Mouse (Mus musculus): ENCODE data around the gene Ric1. TPM values are rescaled to one million over a fixed set of nuclear protein-coding genes. Genes with fewer than 3 reads are reported as not detected.
A peak's percentile ranks its signal among the peaks of the same experiment; 100 is the strongest.

Ric1 gene
- 31.0 and 39.2 TPM in 2 replicates for polyA plus RNA-seq (2011; ENCODE audit: insufficient read length, low read depth, missing spikeins)

GRCm38 (mm10) chr19:29521637-29522435 is at the start of gene Ric1:
TSS of gene Ric1 (plus strand) at chr19:29522282.
- Histone ChIP-seq H3K4me3 (ENCODE audit: insufficient read depth, low read length) (peak within 1 kb of the TSS; percentile 93), H3K27ac (ENCODE audit: insufficient read depth, low read length) (peak within 1 kb of the TSS; percentile 76), H3K4me1 (ENCODE audit: control insufficient read depth, insufficient read depth, low read length) (no peaks in the 10 kb centered on the region; the same call in 1 of the 2 replicates)
- no peak for TF ChIP-seq CTCF (IDR thresholded peaks at IDR 0.05; ENCODE audit: borderline replicate concordance, insufficient read depth, low read length)
- peak; percentile 93 for TF ChIP-seq POLR2A (IDR thresholded peaks at IDR 0.05; ENCODE audit: low read depth, low read length)

DNA sequence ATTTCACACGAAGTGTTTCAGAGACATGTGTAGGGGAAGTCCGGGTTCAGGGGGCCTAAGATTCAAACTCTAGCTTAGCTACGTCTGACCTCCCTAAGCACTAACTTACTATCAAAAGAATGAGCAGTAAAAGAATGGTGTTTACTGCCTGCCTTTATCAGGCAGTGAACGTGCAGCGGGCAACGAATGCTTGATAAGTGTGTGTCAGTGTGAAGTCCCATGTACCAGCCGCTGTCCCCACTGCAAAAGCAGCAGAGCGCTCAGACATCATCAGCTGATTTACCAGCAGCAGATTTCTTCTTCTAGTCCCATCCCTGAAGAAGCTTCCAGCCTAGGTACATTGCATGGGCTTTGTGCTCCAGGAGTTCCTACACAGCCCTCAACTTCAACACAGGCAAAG is 49.7 kb upstream of the Ric1 start:
- TF ChIP-seq POLR2A (IDR thresholded peaks at IDR 0.05; ENCODE audit: low read depth, low read length) (no peak), CTCF (IDR thresholded peaks at IDR 0.05; ENCODE audit: borderline replicate concordance, insufficient read depth, low read length) (no peak)
- Histone ChIP-seq H3K4me1 (ENCODE audit: control insufficient read depth, insufficient read depth, low read length) (peaks cover 7% of the 10 kb centered on the region), H3K27ac (ENCODE audit: insufficient read depth, low read length) (no peak overlapping the region), H3K4me3 (ENCODE audit: insufficient read depth, low read length) (no peak overlapping the region)

DNA sequence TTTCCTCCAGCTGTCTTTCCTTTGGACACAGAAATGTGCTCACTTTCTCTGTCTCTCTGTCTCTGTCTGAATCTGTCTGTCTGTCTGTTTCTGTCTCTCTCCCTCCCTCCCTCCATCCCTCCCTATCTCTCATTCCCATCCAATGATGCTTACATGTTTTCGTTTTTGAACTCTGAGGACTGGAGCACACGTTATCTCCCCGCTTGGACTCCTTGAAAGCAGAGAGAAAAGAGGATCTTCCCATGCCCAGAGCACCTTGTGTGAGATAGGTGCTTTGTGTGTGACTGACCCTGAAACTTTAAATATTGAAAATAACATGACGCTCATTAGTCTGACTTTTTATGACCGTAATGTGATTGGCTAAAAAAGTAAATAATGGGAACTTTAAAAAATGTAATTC is 49.1 kb upstream of the Ric1 start:
- Histone ChIP-seq H3K4me1 (ENCODE audit: control insufficient read depth, insufficient read depth, low read length) (peaks cover 7% of the 10 kb centered on the region), H3K27ac (ENCODE audit: insufficient read depth, low read length) (no peak overlapping the region), H3K4me3 (ENCODE audit: insufficient read depth, low read length) (no peak overlapping the region)
- no peak for TF ChIP-seq CTCF (IDR thresholded peaks at IDR 0.05; ENCODE audit: borderline replicate concordance, insufficient read depth, low read length)
- no peak for TF ChIP-seq POLR2A (IDR thresholded peaks at IDR 0.05; ENCODE audit: low read depth, low read length)

GRCm38 (mm10) chr19:29474803-29475202 is 47.3 kb upstream of the Ric1 start:
- H3K4me3 ChIP-seq (ENCODE audit: insufficient read depth, low read length) = no peak overlapping the region
- H3K4me1 ChIP-seq (ENCODE audit: control insufficient read depth, insufficient read depth, low read length) = peaks cover 7% of the 10 kb centered on the region
- no peak overlapping the region for H3K27ac ChIP-seq (ENCODE audit: insufficient read depth, low read length)
- TF ChIP-seq POLR2A (IDR thresholded peaks at IDR 0.05; ENCODE audit: low read depth, low read length) (no peak), CTCF (IDR thresholded peaks at IDR 0.05; ENCODE audit: borderline replicate concordance, insufficient read depth, low read length) (no peak)

- Histone ChIP-seq H3K4me1 (ENCODE audit: control insufficient read depth, insufficient read depth, low read length) (peaks cover 7% of the 10 kb centered on the region), H3K27ac (ENCODE audit: insufficient read depth, low read length) (no peak overlapping the region), H3K4me3 (ENCODE audit: insufficient read depth, low read length) (no peak overlapping the region)
- no peak for TF ChIP-seq POLR2A (IDR thresholded peaks at IDR 0.05; ENCODE audit: low read depth, low read length)
- TF ChIP-seq CTCF (IDR thresholded peaks at IDR 0.05; ENCODE audit: borderline replicate concordance, insufficient read depth, low read length) = no peak
These were observed 46.9 kb upstream of the Ric1 start for GRCm38 (mm10) chr19:29475210-29475620.

DNA sequence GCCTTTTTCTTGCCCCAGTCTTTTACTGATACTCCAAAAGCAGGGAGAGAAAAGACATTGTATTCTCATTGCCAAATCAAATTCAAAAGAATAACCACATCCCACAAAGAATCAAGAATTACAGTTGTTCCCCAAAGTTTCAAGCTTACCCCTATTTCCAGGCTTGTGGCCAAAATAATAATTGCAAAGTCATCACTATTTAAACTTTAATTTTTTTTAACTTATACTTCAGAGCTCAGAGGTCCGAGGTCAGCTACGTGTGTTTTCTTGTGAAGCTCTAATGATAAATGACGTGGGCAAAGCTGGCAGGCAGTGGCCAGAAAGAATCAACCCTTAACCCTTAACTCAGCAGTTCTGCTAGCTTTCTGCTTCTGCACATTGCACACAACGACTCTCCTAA is 43.5 kb upstream of the Ric1 start:
- no peak overlapping the region for H3K4me3 ChIP-seq (ENCODE audit: insufficient read depth, low read length)
- no peaks in the 10 kb centered on the region for H3K4me1 ChIP-seq (ENCODE audit: control insufficient read depth, insufficient read depth, low read length)
- no peak overlapping the region for H3K27ac ChIP-seq (ENCODE audit: insufficient read depth, low read length)
- TF ChIP-seq CTCF (IDR thresholded peaks at IDR 0.05; ENCODE audit: borderline replicate concordance, insufficient read depth, low read length) = no peak
- TF ChIP-seq POLR2A (IDR thresholded peaks at IDR 0.05; ENCODE audit: low read depth, low read length) = no peak

- Histone ChIP-seq H3K27ac (ENCODE audit: insufficient read depth, low read length) (no peak overlapping the region), H3K4me1 (ENCODE audit: control insufficient read depth, insufficient read depth, low read length) (no peaks in the 10 kb centered on the region), H3K4me3 (ENCODE audit: insufficient read depth, low read length) (no peak overlapping the region)
- TF ChIP-seq POLR2A (IDR thresholded peaks at IDR 0.05; ENCODE audit: low read depth, low read length) (no peak), CTCF (IDR thresholded peaks at IDR 0.05; ENCODE audit: borderline replicate concordance, insufficient read depth, low read length) (no peak)
These were observed 40.5 kb upstream of the Ric1 start for GRCm38 (mm10) chr19:29481578-29481977.

DNA sequence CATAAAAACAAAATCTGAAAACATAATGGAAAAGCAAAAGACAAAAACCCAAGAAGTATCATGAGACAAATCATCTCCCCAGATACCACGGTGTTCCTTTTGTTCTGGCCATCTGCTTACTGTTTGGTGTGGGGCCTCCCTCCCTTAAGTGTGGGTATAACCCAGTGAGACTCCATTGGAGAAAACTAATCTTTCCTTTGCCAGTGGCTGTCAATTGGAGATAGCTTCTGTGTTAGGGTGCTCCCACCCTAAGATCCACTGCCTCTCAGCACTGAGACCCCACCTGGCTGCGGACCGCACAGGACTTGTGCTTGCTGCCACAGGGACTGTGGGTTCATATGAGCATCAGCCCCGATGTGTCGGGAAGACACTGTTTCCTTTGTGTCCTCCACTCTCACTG is 39.9 kb upstream of the Ric1 start:
- Histone ChIP-seq H3K27ac (ENCODE audit: insufficient read depth, low read length) (no peak overlapping the region), H3K4me1 (ENCODE audit: control insufficient read depth, insufficient read depth, low read length) (no peaks in the 10 kb centered on the region), H3K4me3 (ENCODE audit: insufficient read depth, low read length) (no peak overlapping the region)
- no peak for TF ChIP-seq POLR2A (IDR thresholded peaks at IDR 0.05; ENCODE audit: low read depth, low read length)
- no peak for TF ChIP-seq CTCF (IDR thresholded peaks at IDR 0.05; ENCODE audit: borderline replicate concordance, insufficient read depth, low read length)

GRCm38 (mm10) chr19:29482637-29483036 is 39.4 kb upstream of the Ric1 start:
- no peak overlapping the region for H3K4me3 ChIP-seq (ENCODE audit: insufficient read depth, low read length)
- H3K4me1 ChIP-seq (ENCODE audit: control insufficient read depth, insufficient read depth, low read length) = no peaks in the 10 kb centered on the region
- H3K27ac ChIP-seq (ENCODE audit: insufficient read depth, low read length) = no peak overlapping the region
- TF ChIP-seq CTCF (IDR thresholded peaks at IDR 0.05; ENCODE audit: borderline replicate concordance, insufficient read depth, low read length) = no peak
- no peak for TF ChIP-seq POLR2A (IDR thresholded peaks at IDR 0.05; ENCODE audit: low read depth, low read length)

GRCm38 (mm10) chr19:29483386-29483785 is 38.7 kb upstream of the Ric1 start:
- H3K27ac ChIP-seq (ENCODE audit: insufficient read depth, low read length) = no peak overlapping the region
- TF ChIP-seq CTCF (IDR thresholded peaks at IDR 0.05; ENCODE audit: borderline replicate concordance, insufficient read depth, low read length) (no peak), POLR2A (IDR thresholded peaks at IDR 0.05; ENCODE audit: low read depth, low read length) (no peak)
- no peaks in the 10 kb centered on the region for H3K4me1 ChIP-seq (ENCODE audit: control insufficient read depth, insufficient read depth, low read length)
- no peak overlapping the region for H3K4me3 ChIP-seq (ENCODE audit: insufficient read depth, low read length)
